Mouse (Mus musculus): Measurements from ENCODE around the gene Rhcg. TPM values are rescaled to one million over a fixed set of nuclear protein-coding genes. Genes with fewer than 3 reads are reported as not detected.

The Rhcg gene
- total RNA-seq (2023): not detected

DNA sequence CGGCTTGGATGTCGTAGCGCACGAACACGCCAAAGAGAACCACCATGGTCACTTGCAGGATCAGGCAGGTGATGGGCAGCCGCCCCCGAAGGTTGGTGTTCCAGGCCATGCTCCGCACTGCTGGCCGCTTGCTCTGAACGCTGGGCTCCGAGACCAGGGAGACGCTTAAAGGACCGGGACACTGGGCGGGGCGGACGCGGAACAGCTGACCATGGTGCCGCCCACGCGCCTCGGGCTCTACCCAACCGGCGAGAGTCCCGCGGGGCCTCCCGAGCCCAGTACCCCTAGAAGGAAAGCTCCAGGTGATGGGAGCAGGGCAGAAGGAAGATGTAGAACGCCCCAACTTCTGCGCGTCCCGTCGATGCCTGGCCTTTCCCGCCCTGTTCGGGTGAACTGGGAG, at the start of gene Rhcg:
Gene Rhcg (minus strand): TSS at position 240 of the 400 bp plus-strand sequence.

DNA sequence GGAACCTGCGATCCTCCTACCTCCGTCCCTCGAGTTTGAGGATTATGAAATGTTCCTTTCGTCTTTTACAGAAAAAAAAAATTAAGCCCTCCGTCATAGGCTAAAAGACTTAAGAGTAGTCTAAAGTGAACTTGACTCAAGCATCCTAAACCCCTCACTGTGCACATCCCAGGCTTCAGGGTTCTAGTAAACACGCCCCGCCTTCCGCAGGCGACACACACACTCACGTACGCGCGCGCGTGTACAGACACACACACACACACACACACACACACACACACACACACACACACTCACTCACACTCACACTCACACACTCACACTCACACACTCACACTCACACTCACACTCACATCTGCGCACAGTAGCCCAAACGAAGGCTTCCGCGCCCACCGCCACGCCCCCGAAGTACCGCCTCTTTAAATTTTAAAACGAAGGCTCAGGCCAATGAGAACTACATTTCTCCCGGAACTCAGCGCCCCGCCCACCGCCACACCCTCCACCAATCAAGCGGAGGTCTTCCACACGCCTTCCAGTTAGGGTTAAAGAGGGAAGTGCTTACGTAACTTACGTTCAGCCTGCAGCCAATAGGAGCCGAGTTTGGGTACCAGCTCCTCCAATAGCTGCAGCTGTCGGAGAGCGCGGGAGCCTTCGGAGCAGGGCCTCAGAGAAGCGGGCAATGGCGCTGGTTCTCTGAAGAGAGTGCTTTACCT, 42.3 kb upstream of the Rhcg start, which contains the start of gene Ticrr:
Gene Ticrr (plus strand): TSS at position 619 of the 713 bp plus-strand sequence.

Other genes starting within 250 kb of the Rhcg start
- not detected for gene Rlbp1, start 230.6 kb downstream of the Rhcg start, total RNA-seq (2023)
- under 1 TPM; 0.31 to 0.88 TPM for gene Fanci, start 225.7 kb downstream of the Rhcg start, total RNA-seq (2023)
- gene Polg, start 151.3 kb downstream of the Rhcg start, total RNA-seq (2023): 100 to 1,000 TPM in 1 of 2 experiments, 10 to 100 TPM in 1; 94.7 to 112 TPM
- gene Ticrr, start 42.5 kb upstream of the Rhcg start, total RNA-seq (2023): under 1 TPM; 0.52 to 0.55 TPM
- gene Kif7, start 98.1 kb upstream of the Rhcg start, total RNA-seq (2023): under 1 TPM; 0.76 to 0.91 TPM
- gene Plin1, start 115.2 kb upstream of the Rhcg start, total RNA-seq (2023): under 1 TPM in 1 of 2 experiments, not detected in 1; 0.33 TPM
- gene Pex11a, start 125.5 kb upstream of the Rhcg start, total RNA-seq (2023): 1 to 10 TPM; 3.6 to 4.8 TPM
- not detected for gene Wdr93, start 125.5 kb upstream of the Rhcg start, total RNA-seq (2023)
- not detected for gene Mesp1, start 176.1 kb upstream of the Rhcg start, total RNA-seq (2023)
- gene Mesp2, start 193.1 kb upstream of the Rhcg start, total RNA-seq (2023): not detected
- 1 to 10 TPM; 7.9 to 8.3 TPM for gene Anpep, start 243.4 kb upstream of the Rhcg start, total RNA-seq (2023)